Mouse (Mus musculus): Measurements from ENCODE around the gene Clstn1. TPM values are rescaled to one million over a fixed set of nuclear protein-coding genes. Genes with fewer than 3 reads are reported as not detected.

The Clstn1 gene
- 10 to 100 TPM; 24.0 to 38.2 TPM for total RNA-seq (2021)
- long read RNA-seq, experiment 1, full-length matches to known transcripts = 7 of 16 reads
- long read RNA-seq, experiment 1, partial matches to known transcripts = 7 of 16 reads
- long read RNA-seq, experiment 1, other reads (novel, unspliced or antisense) = 2 of 16 reads
- long read RNA-seq, experiment 2, full-length matches to known transcripts = 17 of 28 reads
- long read RNA-seq, experiment 2, partial matches to known transcripts = 9 of 28 reads
- long read RNA-seq, experiment 2, other reads (novel, unspliced or antisense) = 2 of 28 reads

- H3K4me3 ChIP-seq = peak within 1 kb of the TSS; percentile 89
- intact Hi-C loops (cut with DNase I) = no loop called here
- TF ChIP-seq CTCF (IDR thresholded peaks at IDR 0.05) = no peak
- DNase-seq = peak; percentile 79
- H3K27ac ChIP-seq = peak within 1 kb of the TSS; percentile 75
These were observed at the start of gene Clstn1 for GRCm38 (mm10) chr4:149586044-149586782. Gene Clstn1, plus strand, starts transcription at chr4:149586468.

- Histone ChIP-seq H3K27ac (peak overlapping the region; percentile 57; the same call in 1 of the 2 replicates), H3K4me3 (no peak overlapping the region)
- no peak for TF ChIP-seq CTCF (IDR thresholded peaks at IDR 0.05)
- intact Hi-C loops (cut with DNase I) = no loop called here
- peak; percentile 65 for DNase-seq
These were observed 46.8 kb upstream of the Clstn1 start for GRCm38 (mm10) chr4:149539441-149539840.

DNA sequence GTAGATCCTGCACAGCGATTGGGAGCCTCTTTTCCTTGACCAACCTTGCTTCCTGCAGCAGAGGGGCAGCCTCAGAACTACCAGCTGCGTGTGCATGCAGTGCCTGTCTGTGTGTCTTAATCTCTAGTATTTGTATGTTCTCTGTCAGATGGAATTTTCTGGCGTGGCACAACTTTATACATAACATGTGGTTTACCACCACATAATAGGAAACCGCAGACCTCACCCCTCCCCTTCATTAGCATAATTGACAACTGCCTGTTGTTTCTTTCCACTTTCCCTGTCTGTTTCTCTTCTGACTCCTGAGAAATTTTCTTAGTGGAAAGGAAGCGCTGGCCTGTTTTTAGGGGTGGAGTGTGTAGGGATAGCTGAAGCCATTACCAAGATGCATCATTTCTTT, 44.3 kb upstream of the Clstn1 start:
- intact Hi-C loops (cut with DNase I) = loop anchor here (2.0 to 5.0 kb wide), 6 partner anchors 35 to 400 kb away; partner anchors contain the start of gene Rbp7
- TF ChIP-seq CTCF (IDR thresholded peaks at IDR 0.05) = no peak
- Histone ChIP-seq H3K4me3 (no peak overlapping the region), H3K27ac (no peak overlapping the region)
- no peak for DNase-seq

DNA sequence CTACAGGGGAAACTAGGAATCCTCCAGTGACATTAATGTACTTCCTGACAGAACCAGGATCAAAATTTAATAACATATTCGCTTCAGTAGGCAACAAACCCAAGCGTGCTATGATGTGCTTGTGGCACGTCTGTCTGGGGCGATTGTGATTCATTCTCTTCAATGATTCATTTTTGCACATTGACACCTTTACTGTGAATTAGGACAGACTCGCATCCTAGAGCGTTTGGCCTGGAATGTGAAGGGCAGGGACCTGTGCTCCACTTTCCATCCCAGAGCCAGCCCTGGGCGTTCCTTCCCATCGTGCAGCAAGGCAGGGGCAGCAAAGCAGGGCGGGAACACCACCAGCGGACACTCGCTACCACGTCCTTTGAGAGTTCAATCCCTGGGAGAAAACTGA, 43.8 kb upstream of the Clstn1 start:
- no peak for TF ChIP-seq CTCF (IDR thresholded peaks at IDR 0.05)
- DNase-seq = peak; percentile 23
- intact Hi-C loops (cut with DNase I) = loop anchor here (2.0 to 5.0 kb wide), 6 partner anchors 35 to 400 kb away; partner anchors contain the start of gene Rbp7
- Histone ChIP-seq H3K4me3 (no peak overlapping the region), H3K27ac (no peak overlapping the region)

- H3K27ac ChIP-seq = no peak overlapping the region
- peak; percentile 88 for DNase-seq
- H3K4me3 ChIP-seq = no peak overlapping the region
- intact Hi-C loops (cut with DNase I) = loop anchor here (2.0 to 5.0 kb wide), 6 partner anchors 36 to 401 kb away; partner anchors contain the start of gene Rbp7
- peak; percentile 98 for TF ChIP-seq CTCF (IDR thresholded peaks at IDR 0.05)
These were observed 43.2 kb upstream of the Clstn1 start for GRCm38 (mm10) chr4:149542927-149543553.

DNA sequence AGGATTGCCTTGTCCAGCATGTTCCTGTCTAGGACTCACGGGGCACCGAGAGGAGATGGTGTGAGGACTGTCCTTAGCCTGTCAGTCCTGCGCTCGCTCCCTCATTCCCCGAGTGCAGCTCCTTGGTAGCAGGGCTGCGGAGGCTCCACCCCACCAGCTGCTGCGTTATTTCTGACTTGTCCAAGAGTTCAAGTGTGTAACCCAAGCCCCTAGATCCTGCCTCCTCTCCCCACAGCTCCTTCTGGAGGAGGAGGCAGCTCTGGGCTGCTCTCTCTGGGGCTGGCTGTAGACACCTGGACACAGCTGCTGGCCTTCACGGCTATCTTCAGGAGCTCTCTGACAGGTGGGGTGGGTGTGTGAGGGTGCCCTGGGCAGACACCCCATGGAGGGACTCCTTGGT, 41.4 kb upstream of the Clstn1 start:
- no peak overlapping the region; the same call in 1 of the 2 replicates for H3K4me3 ChIP-seq
- peak overlapping the region; percentile 79 for H3K27ac ChIP-seq
- no peak for TF ChIP-seq CTCF (IDR thresholded peaks at IDR 0.05)
- DNase-seq = peak; percentile 85
- intact Hi-C loops (cut with DNase I) = loop anchor here (5.0 kb wide), 6 partner anchors 38 to 403 kb away; partner anchors contain the start of gene Rbp7

GRCm38 (mm10) chr4:149546797-149547444, 39.3 kb upstream of the Clstn1 start:
- no peak for DNase-seq
- intact Hi-C loops (cut with DNase I) = loop anchor here (5.0 kb wide), 1 partner anchor 45 kb away; no protein-coding TSS in a partner anchor
- TF ChIP-seq CTCF (IDR thresholded peaks at IDR 0.05) = no peak

DNA sequence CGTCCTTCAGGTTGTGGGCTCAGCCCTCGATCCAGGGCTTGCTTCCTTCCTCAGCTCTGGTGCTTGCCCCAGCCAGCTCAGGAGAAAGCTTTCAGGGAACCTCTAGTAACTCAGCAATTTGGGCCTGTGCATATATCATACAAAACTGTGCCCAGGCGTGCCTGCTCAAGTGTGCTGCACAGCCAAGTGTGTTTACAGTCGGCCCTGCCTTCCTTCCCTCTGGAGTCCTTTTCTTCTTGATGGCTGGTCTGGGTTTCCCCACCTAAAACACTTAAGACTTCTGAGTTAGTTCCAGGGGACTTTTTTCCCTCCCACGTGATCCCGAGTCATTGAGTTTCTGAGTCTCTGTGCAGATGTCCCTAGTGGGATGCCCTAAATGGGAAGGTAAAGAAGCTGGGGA, 38.7 kb upstream of the Clstn1 start:
- H3K27ac ChIP-seq = no peak overlapping the region
- no peak overlapping the region for H3K4me3 ChIP-seq
- intact Hi-C loops (cut with DNase I) = loop anchor here (5.0 kb wide), 1 partner anchor 45 kb away; no protein-coding TSS in a partner anchor
- TF ChIP-seq CTCF (IDR thresholded peaks at IDR 0.05) = no peak
- DNase-seq = no peak

More at GRCm38 (mm10) chr4:149546797-149547444, 39.3 kb upstream of the Clstn1 start:
- no peak overlapping the region for H3K27ac ChIP-seq
- no peak overlapping the region for H3K4me3 ChIP-seq

DNA sequence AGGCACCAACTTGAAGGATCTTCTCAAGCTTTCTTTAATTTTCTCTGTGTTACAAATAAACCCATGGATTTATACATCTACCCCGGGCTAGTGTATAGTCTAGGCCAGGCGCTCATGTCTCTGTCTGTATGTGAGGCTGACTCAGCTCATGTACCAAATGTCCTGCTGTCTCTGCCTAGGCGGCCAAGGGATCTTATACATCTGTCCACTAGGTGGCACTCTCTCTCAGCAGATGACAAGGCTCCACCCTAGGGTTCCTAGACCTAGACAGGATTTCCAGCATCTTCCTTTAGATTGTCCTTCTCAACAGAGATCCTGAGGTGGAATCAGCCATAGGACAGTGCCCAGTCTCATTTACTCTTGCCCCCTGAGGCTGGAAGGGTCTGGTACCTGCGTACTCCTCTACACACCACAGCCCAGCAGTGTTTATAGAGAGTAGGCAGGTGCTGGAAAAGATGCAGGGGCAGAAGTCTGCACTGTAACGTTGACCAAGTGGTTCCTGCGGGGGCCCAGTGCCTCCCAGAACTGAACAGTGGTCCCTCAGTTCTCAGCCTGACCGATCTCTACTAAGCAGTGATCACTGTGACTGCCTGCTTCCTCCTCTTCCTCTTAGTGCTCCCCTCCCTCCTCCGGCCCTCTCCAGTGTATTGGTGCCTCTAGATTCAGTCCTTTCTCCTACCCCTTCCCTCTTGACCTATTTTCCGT, 36.9 kb upstream of the Clstn1 start:
- H3K4me3 ChIP-seq = no peak overlapping the region
- TF ChIP-seq CTCF (IDR thresholded peaks at IDR 0.05) = peak; percentile 97; the same call in 1 of the 2 replicates
- peak; percentile 78 for DNase-seq
- intact Hi-C loops (cut with DNase I) = loop anchor here (1.0 to 5.0 kb wide), 3 partner anchors 43 to 105 kb away; no protein-coding TSS in a partner anchor
- H3K27ac ChIP-seq = no peak overlapping the region

DNA sequence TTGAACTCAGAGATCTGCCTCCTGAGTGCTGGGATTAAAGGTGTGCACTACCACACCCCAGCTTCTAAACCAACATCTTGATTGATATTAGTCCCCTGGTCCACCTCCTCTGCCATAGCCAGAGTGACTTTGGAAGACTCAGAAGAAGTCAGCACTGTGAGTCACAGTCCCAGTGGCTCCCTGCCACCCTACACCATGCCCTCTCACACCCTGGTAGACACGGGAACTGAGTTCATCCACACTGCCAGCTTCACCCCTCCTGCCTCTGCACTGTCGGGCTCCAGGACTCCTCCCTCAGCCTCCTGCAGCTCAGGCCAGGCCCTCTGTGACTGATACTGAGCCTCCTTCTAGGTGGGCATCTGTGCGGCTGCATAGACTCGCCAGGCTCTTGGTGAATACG, 35.4 kb upstream of the Clstn1 start:
- H3K4me3 ChIP-seq = no peak overlapping the region
- intact Hi-C loops (cut with DNase I) = no loop called here
- H3K27ac ChIP-seq = no peak overlapping the region
- TF ChIP-seq CTCF (IDR thresholded peaks at IDR 0.05) = no peak
- DNase-seq = no peak

DNA sequence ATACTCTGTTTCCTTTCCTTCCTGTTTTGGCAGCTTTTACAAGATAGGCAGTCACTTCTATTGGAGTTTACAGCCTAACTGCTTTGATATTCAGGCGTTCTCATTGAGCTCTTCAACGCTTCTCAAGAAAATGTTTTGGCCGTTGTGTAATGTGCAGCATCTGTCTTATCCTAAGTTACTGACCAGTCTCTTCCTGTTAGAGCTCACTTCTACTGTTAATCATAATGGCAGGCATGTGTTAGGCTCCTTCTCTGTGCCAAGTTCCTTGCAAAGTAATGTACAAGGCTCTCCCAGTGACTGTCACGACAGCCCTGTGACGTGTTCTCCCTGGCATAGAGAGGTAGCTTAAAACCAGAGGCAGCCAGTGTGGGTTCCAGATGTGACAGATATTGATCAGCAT, 34.6 kb upstream of the Clstn1 start:
- no peak for DNase-seq
- no peak overlapping the region for H3K4me3 ChIP-seq
- H3K27ac ChIP-seq = no peak overlapping the region
- intact Hi-C loops (cut with DNase I) = no loop called here
- TF ChIP-seq CTCF (IDR thresholded peaks at IDR 0.05) = no peak

All from gastrocnemius, adult 2 months (tissue).